In genomic region chr13:51862750-51863149, GRCm38 (mm10) we compare ENCODE assay signal across 28 mouse cellular contexts.
"Had no signal": no experiment of that assay in that cellular context is flagged by ENCODE, and none has a peak within 500 bp of the region (broad histone marks: within the 10 kb centered on the region; RNA-seq: fewer than 3 reads in every experiment).

No protein-coding gene starts in this region.

- ATAC-seq: hindbrain, embryonic 16.5 days; inflammation-experienced regulatory T-cells, adult 6 months; intestine, embryonic 15.5 days; intestine, postnatal 0 days had no signal

- DNase-seq: gastrocnemius, adult 2 months; gastrocnemius, postnatal 10 days; gastrocnemius, postnatal 25 days; heart, adult 11 months; heart, adult 2 months; heart, postnatal 14 days; heart, postnatal 36 days; kidney, adult 18-20 months; kidney, adult 8-10 months; kidney, postnatal 10 days; kidney, postnatal 25 days; kidney, postnatal 4 days; liver; liver, embryonic 13.5 days had no signal

- H3K4me2 ChIP-seq: heart, embryonic 11.5 days; heart, embryonic 13.5 days; heart, embryonic 15.5 days; hindbrain, embryonic 12.5 days; hindbrain, embryonic 14.5 days; intestine, embryonic 15.5 days; limb, embryonic 12.5 days; liver, embryonic 11.5 days; liver, embryonic 13.5 days had no signal

- H3K27ac ChIP-seq: gastrocnemius, adult 2 months; heart, adult 2 months; heart, embryonic 13.5 days; heart, embryonic 15.5 days; hindbrain, embryonic 12.5 days; hindbrain, embryonic 14.5 days; intestine, embryonic 15.5 days; layer of hippocampus, adult 2 months; left cerebral cortex, adult 2 months; limb, embryonic 10.5 days; limb, embryonic 12.5 days; liver, embryonic 13.5 days had no signal

- H3K9ac ChIP-seq: heart, embryonic 13.5 days; heart, embryonic 15.5 days; hindbrain, embryonic 12.5 days; hindbrain, embryonic 14.5 days; intestine, embryonic 15.5 days; limb, embryonic 12.5 days; liver, embryonic 13.5 days had no signal

- H3K36me3 ChIP-seq: heart, embryonic 13.5 days; heart, embryonic 15.5 days; hindbrain, embryonic 12.5 days; intestine, embryonic 15.5 days; limb, embryonic 10.5 days; limb, embryonic 12.5 days; liver, embryonic 13.5 days had no signal

- H3K9me3 ChIP-seq: heart, embryonic 13.5 days; heart, embryonic 15.5 days; hindbrain, embryonic 12.5 days; intestine, embryonic 15.5 days; limb, embryonic 10.5 days; limb, embryonic 12.5 days; liver, embryonic 13.5 days had no signal

- H3K4me3 ChIP-seq: gastrocnemius, adult 2 months; heart, adult 2 months; heart, embryonic 13.5 days; heart, embryonic 15.5 days; hindbrain, embryonic 12.5 days; intestine, embryonic 15.5 days; layer of hippocampus, adult 2 months; left cerebral cortex, adult 2 months; limb, embryonic 10.5 days; limb, embryonic 12.5 days; liver, embryonic 13.5 days had no signal

- H3K27me3 ChIP-seq: heart, embryonic 13.5 days; heart, embryonic 15.5 days; intestine, embryonic 15.5 days had no signal
